Mouse (Mus musculus) CH12.LX (cell line): ENCODE measurements around the gene Usp7.

Experiments used
- CTCF ChIP-seq, 2 experiments: IDR thresholded peaks in 1 of 2; conservative IDR thresholded peaks in 1 of 2; 2 replicates each; pipeline ENCODE4 v1.5.1; 2011 to 2012; ENCODE audit warnings: low read depth in 2 of 2, low read length in 2 of 2, improper control_type of control experiment in 1 of 2, inconsistent platforms in 1 of 2, mild to moderate bottlenecking in 1 of 2, moderate library complexity in 1 of 2
- ELF1 ChIP-seq: IDR thresholded peaks from 2 replicates; pipeline ENCODE4 v1.6.1; 2014; ENCODE audit warnings: low read depth, mild to moderate bottlenecking, inconsistent platforms, low read length, improper control_type of control experiment
- MAZ ChIP-seq: IDR thresholded peaks from 2 replicates; pipeline ENCODE4 v1.6.1; 2012; ENCODE audit warnings: low read depth, mild to moderate bottlenecking, inconsistent platforms, low read length, improper control_type of control experiment, moderate library complexity
- POLR2A ChIP-seq: IDR thresholded peaks from 2 replicates; pipeline ENCODE4 v1.6.1; 2011; ENCODE audit warnings: low read depth, mild to moderate bottlenecking, improper control_type of control experiment, low read length
- RCOR1 ChIP-seq: conservative IDR thresholded peaks from 2 replicates; pipeline ENCODE4 v1.6.1; 2012; ENCODE audit warnings: low read depth, mild to moderate bottlenecking, inconsistent platforms, low read length, improper control_type of control experiment
- ZC3H11A ChIP-seq: IDR thresholded peaks from 2 replicates; pipeline ENCODE4 v1.6.1; 2012; ENCODE audit warnings: low read depth, mild to moderate bottlenecking, inconsistent platforms, low read length, improper control_type of control experiment

DNA sequence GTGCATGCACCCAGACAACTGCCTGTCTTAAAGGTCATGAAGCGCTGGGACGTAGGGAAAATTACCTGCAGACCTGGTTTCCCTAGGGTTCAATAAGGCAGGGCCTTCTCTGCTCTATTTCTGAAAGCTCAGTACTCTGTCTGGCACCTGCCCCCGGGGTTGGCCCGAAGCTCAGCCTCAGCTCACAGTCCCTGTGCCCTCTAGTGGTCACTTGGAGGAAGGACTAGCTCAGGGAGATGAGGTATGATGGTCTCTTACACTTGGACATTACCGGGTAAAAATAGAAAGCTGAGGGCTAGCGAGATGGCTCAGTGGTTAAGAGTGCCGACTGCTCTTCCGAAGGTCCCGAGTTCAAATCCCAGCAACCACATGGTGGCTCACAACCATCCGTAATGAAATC lies 23.0 kb downstream of the Usp7 start:
- TF ChIP-seq POLR2A (no peak), RCOR1 (no peak), MAZ (peak; percentile 79; the same call in 1 of the 2 replicates), CTCF (conservative IDR thresholded peaks at IDR 0.05 in 1 of 2, IDR thresholded peaks at IDR 0.05 in 1 of 2; ENCODE audit: low read depth in 2 of 2, low read length in 2 of 2) (peak; percentile 89 to 90), ZC3H11A (0 out of 2 replicates have a peak, but pooled peaks have one; percentile 10), ELF1 (no peak; the same call in 1 of the 2 replicates)
